Mouse (Mus musculus) large intestine, adult 2 months (tissue): ENCODE data around the gene Qrich1. TPM values are rescaled to one million over a fixed set of nuclear protein-coding genes. Genes with fewer than 3 reads are reported as not detected.

ENCODE experiments used
- DNase-seq: peaks from one replicate; pipeline ENCODE4 v3.0.0-alpha.2; 2012; ENCODE audit warnings: low read depth, low spot score
- WGBS: fragments of 180-500 bp; shearing (Covaris S2); methylation state at CpG from one replicate; pipeline ENCODE4 v1.1.7; 2018; 5-methylcytosine and 5-hydroxymethylcytosine counted together
- polyA plus RNA-seq: library from polyadenylated mRNA; depleted of rRNA; stranded (reverse); fragments of >200 nt; gene quantifications from 2 replicates; pipeline ENCODE4 v1.2.3, GENCODE M21; 2012; rRNA removed

Qrich1 gene
- polyA plus RNA-seq, 1 experiment: 40.8 TPM

GRCm38 (mm10) chr9:108577934-108578544 lies 61.4 kb downstream of the Qrich1 start:
- WGBS: under 1% methylated on average over 24 of the region's 24 CpGs
- no peak for DNase-seq

GRCm38 (mm10) chr9:108578545-108579343 lies 62.1 kb downstream of the Qrich1 start, which contains the start of gene Wdr6:
Gene Wdr6 (minus strand): TSS chr9:108578739.
- WGBS: 3% methylated on average over 51 of the region's 51 CpGs
- DNase-seq: no peak

GRCm38 (mm10) chr9:108579344-108579690 lies 62.7 kb downstream of the Qrich1 start:
- no peak for DNase-seq
- 34% methylated on average over 5 of the region's 5 CpGs for WGBS

GRCm38 (mm10) chr9:108587571-108588180 lies 71.1 kb downstream of the Qrich1 start:
- no peak for DNase-seq
- 47% methylated on average over 14 of the region's 14 CpGs for WGBS

GRCm38 (mm10) chr9:108589229-108589628 lies 72.6 kb downstream of the Qrich1 start:
- WGBS: 71% methylated on average over 5 of the region's 5 CpGs
- no peak for DNase-seq

- 75% methylated on average over 4 of the region's 4 CpGs for WGBS
These were observed 74.9 kb downstream of the Qrich1 start for GRCm38 (mm10) chr9:108591462-108591861.

DNA sequence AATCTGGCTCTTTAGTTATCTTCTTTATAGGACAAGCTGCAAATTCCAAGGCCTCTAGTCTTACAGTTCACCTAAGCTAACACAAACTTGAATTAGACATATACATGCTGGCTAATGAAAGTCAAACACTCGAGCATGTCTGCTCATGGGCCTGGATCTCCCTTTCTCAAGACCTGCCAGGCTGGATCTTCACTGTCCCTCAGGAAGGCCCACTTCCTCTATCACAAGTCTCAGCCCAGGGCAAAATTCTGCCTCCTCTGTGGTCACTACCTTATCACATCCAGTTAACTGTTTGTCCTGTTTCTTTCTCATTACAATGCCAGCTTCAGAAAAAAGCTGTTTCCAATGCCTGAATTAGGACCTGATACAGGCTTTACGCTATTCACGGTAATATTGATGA lies 77.7 kb downstream of the Qrich1 start:
- no peak for DNase-seq
- 80% methylated on average over 3 of the region's 3 CpGs for WGBS

More at GRCm38 (mm10) chr9:108591462-108591861, 74.9 kb downstream of the Qrich1 start:
- no peak for DNase-seq

DNA sequence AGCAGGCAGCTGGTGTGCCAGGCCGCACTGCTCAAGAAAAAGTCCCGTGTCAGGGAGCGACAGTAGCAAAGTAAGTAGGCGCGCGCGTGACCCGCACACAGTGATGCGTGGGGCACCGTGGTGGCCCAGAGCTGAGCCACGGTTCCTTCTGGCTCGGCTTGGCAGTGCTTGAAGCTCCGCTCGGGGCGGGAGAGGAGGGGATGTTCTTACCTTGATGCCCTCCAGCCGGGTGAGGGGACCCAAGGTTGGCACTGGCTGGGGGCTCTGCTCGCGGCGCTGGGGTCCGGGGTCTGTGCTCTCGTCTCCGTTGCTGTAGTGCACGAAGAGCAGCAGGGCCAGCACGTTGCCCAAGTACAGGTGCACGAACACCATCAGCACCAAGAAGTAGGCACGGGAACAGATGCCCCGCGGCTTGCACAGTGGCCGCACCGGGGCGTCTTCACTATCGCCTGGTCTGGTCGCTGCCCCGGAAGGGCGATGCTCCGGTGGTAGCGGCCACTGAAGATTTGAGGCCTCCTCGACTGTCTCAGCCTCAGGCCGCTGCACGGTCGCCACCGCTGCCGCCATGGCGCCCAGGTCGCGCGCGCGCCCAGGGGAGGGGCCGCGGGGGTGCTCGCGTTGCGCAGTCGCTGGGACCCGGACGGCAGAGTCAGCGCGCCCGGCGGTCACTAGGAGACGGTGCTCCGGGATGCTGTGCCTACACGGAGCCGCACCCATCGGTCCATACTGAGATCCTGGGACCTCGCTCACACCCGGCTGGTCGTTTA lies 80.6 kb downstream of the Qrich1 start, which contains the start of gene P4htm:
P4htm (minus strand) TSS at position 670 of the 767 bp plus-strand sequence.
- 6% methylated on average over 69 of the region's 69 CpGs for WGBS

GRCm38 (mm10) chr9:108599021-108599566 lies 82.5 kb downstream of the Qrich1 start:
- no peak for DNase-seq
- WGBS: 72% methylated on average over 4 of the region's 4 CpGs

More for the DNA sequence above, 80.6 kb downstream of the Qrich1 start, which contains the start of gene P4htm:
- no peak for DNase-seq

GRCm38 (mm10) chr9:108600011-108600410 lies 83.4 kb downstream of the Qrich1 start:
- 12% methylated on average over 2 of the region's 2 CpGs for WGBS
- no peak for DNase-seq

- no peak for DNase-seq
- WGBS: 28% methylated on average over 4 of the region's 4 CpGs
These were observed 85.4 kb downstream of the Qrich1 start for GRCm38 (mm10) chr9:108601986-108602385.

DNA sequence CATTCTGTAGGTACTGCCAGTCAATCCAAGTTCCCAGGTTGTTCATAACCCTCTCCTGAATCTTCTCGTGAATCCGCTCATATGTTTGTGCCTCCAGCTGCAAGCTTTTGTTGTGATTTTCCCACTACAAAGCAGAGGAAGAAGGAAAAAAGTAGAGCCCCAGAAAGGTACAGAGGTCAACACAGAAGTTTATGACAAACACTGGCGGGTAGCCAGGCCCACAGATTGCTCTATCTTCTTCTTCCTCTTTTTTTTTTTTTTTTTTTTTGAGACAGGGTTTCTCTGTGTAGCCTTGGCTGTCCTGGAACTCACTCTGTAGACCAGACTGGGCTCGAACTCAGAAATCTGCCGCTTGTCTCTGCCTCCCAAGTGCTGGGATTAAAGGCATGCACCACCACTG lies 91.3 kb downstream of the Qrich1 start:
- peak; percentile 55 for DNase-seq
- 26% methylated on average over 5 of the region's 5 CpGs for WGBS

DNA sequence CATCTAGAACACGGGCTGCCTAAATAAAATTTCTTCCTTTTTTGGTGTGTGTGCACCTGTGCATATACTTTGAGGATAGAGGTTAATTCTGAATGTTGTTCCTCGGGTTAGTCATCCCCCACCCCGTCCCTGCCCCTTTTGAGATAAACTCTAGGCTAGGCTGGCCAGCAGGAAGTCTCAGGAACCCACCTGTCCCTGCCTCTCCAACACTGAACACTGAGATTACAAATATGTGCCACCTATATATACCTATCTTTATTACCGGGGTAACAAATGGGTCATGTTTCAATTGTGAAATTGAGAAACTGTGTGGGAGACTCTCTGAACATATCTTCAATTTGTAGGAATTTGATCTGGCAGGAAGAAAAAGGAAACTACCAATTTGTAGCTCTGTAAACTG lies 92.3 kb downstream of the Qrich1 start:
- WGBS: 41% methylated on average over 4 of the region's 4 CpGs
- DNase-seq: no peak

Other genes with a start within 250 kb of the Qrich1 start
- 5.8 and 6.5 TPM in 2 replicates for gene Nicn1, start 226.4 kb upstream of the Qrich1 start, polyA plus RNA-seq
- 2.3 and 3.4 TPM in 2 replicates for gene Amt, start 220.0 kb upstream of the Qrich1 start, polyA plus RNA-seq
- 130 and 145 TPM in 2 replicates for gene Rhoa, start 210.7 kb upstream of the Qrich1 start, polyA plus RNA-seq
- 45.9 and 48.1 TPM in 2 replicates for gene Tcta, start 210.6 kb upstream of the Qrich1 start, polyA plus RNA-seq
- gene Gpx1, start 177.9 kb upstream of the Qrich1 start, polyA plus RNA-seq: 641 and 1,038 TPM in 2 replicates
- gene Usp4, start 169.0 kb upstream of the Qrich1 start, polyA plus RNA-seq: 57.7 and 67.5 TPM in 2 replicates
- 0.30 TPM in 1 of 2 replicates, not detected in the other for gene 1700102P08Rik, start 124.0 kb upstream of the Qrich1 start, polyA plus RNA-seq
- not detected in 2 replicates for gene Ccdc36, start 88.3 kb upstream of the Qrich1 start, polyA plus RNA-seq
- gene BC048562, start 80.3 kb upstream of the Qrich1 start, polyA plus RNA-seq: not detected in 2 replicates
- gene Ccdc71, start 56.3 kb upstream of the Qrich1 start, polyA plus RNA-seq: 18.1 and 22.8 TPM in 2 replicates
- 13.6 and 18.8 TPM in 2 replicates for gene Klhdc8b, start 55.2 kb upstream of the Qrich1 start, polyA plus RNA-seq
- gene Lamb2, start 37.1 kb upstream of the Qrich1 start, polyA plus RNA-seq: 20.7 and 27.2 TPM in 2 replicates
- 74.9 and 104 TPM in 2 replicates for gene Usp19, start 26.2 kb upstream of the Qrich1 start, polyA plus RNA-seq
- gene Qars, start 9.1 kb upstream of the Qrich1 start, polyA plus RNA-seq: 243 and 346 TPM in 2 replicates
- 89.1 and 95.4 TPM in 2 replicates for gene Impdh2, start 43.5 kb downstream of the Qrich1 start, polyA plus RNA-seq
- 37.2 and 51.6 TPM in 2 replicates for gene Ndufaf3, start 50.6 kb downstream of the Qrich1 start, polyA plus RNA-seq
- 146 and 161 TPM in 2 replicates for gene Dalrd3, start 53.1 kb downstream of the Qrich1 start, polyA plus RNA-seq
- gene Wdr6, start 61.9 kb downstream of the Qrich1 start, polyA plus RNA-seq: 14.2 and 14.3 TPM in 2 replicates
- gene P4htm, start 80.9 kb downstream of the Qrich1 start, polyA plus RNA-seq: 3.5 and 4.4 TPM in 2 replicates
- 25.8 and 32.4 TPM in 2 replicates for gene Arih2, start 132.6 kb downstream of the Qrich1 start, polyA plus RNA-seq
- gene Slc25a20, start 145.3 kb downstream of the Qrich1 start, polyA plus RNA-seq: 32.4 and 37.7 TPM in 2 replicates
- gene Prkar2a, start 172.5 kb downstream of the Qrich1 start, polyA plus RNA-seq: 39.9 and 51.4 TPM in 2 replicates